Mouse (Mus musculus) liver, adult 2 months (tissue): Measurements from ENCODE around the gene Nsd1.

Source experiments
- CTCF ChIP-seq: fragments of 200-500 bp; IDR thresholded peaks from 2 replicates; pipeline ENCODE4 v1.5.1; 2011; ENCODE audit warnings: low read depth, low read length, control low read depth
- POLR2A ChIP-seq: fragments of 200-500 bp; IDR thresholded peaks from 2 replicates; pipeline ENCODE4 v1.6.1; 2011; ENCODE audit warnings: low read length, control low read depth; ENCODE audit not compliant: insufficient read depth; ENCODE audit errors: extremely low read depth

- TF ChIP-seq CTCF, result no peak
- no peak for TF ChIP-seq POLR2A
Measured at GRCm38 (mm10) chr13:55179591-55179990, 30.0 kb upstream of the Nsd1 start.
